Mouse (Mus musculus): ENCODE measurements around the gene Efemp2. TPM values are rescaled to one million over a fixed set of nuclear protein-coding genes. Genes with fewer than 3 reads are reported as not detected.

The Efemp2 gene
- polyA plus RNA-seq, 1 experiment from 2014 or later = 118 TPM

GRCm38 (mm10) chr19:5432992-5433852 is 40.5 kb upstream of the Efemp2 start:
- Histone ChIP-seq H3K4me1 (replicated peaks) (peaks cover 13% of the 10 kb centered on the region), H3K4me3 (replicated peaks) (peak overlapping the region; percentile 35), H3K4me2 (replicated peaks) (peak overlapping the region; percentile 88), H3K9me3 (no peaks in the 10 kb centered on the region), H3K36me3 (no peaks in the 10 kb centered on the region), H3K27me3 (replicated peaks) (no peaks in the 10 kb centered on the region), H3K27ac (peak overlapping the region; percentile 74), H3K9ac (peak overlapping the region; percentile 45)
- peak; percentile 73 for ATAC-seq
- 4% methylated on average over 16 of the region's 16 CpGs for WGBS

DNA sequence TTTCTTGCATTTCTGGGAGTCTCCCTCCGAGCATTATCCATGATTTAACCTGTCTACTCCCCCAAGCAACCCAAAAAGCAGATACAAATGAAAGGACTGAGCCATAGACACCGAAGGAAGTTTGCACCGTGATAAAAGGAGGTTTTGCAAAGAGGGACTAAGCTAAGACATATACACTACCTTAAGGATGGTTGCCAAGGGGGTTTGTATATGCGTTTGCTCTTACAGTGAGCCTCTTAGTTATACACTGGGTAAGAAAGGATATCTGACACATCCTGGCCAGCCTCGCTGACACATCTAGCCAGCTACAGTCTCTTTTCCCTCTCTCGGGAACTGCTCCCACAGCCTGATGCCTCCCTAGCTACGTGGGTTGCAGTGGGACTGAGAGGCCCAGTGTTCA is 39.8 kb upstream of the Efemp2 start:
- peak overlapping the region; percentile 88 for H3K4me2 ChIP-seq (replicated peaks)
- peak overlapping the region; percentile 35; the same call in 1 of the 2 replicates for H3K4me3 ChIP-seq (replicated peaks)
- H3K4me1 ChIP-seq (replicated peaks) = peaks cover 13% of the 10 kb centered on the region
- no peaks in the 10 kb centered on the region for H3K27me3 ChIP-seq (replicated peaks)
- no peak for ATAC-seq
- H3K36me3 ChIP-seq = no peaks in the 10 kb centered on the region
- no peaks in the 10 kb centered on the region for H3K9me3 ChIP-seq
- H3K9ac ChIP-seq = peak overlapping the region; percentile 45; the same call in 1 of the 2 replicates
- H3K27ac ChIP-seq = peak overlapping the region; percentile 74
- WGBS = 64% methylated on average over 7 of the region's 7 CpGs

- Histone ChIP-seq H3K4me3 (replicated peaks) (no peak overlapping the region), H3K9me3 (no peaks in the 10 kb centered on the region), H3K27me3 (replicated peaks) (peaks cover 35% of the 10 kb centered on the region), H3K4me2 (replicated peaks) (no peak overlapping the region), H3K27ac (no peak overlapping the region), H3K9ac (no peak overlapping the region), H3K36me3 (no peaks in the 10 kb centered on the region), H3K4me1 (replicated peaks) (peaks cover 12% of the 10 kb centered on the region)
- ATAC-seq = no peak
- 61% methylated on average over 9 of the region's 9 CpGs for WGBS
Measured at GRCm38 (mm10) chr19:5444371-5444908, 29.3 kb upstream of the Efemp2 start.

- no peak overlapping the region for H3K9ac ChIP-seq
- peaks cover 12% of the 10 kb centered on the region for H3K4me1 ChIP-seq (replicated peaks)
- no peak for ATAC-seq
- no peaks in the 10 kb centered on the region for H3K36me3 ChIP-seq
- H3K27ac ChIP-seq = no peak overlapping the region
- no peak overlapping the region for H3K4me3 ChIP-seq (replicated peaks)
- H3K9me3 ChIP-seq = no peaks in the 10 kb centered on the region
- H3K4me2 ChIP-seq (replicated peaks) = no peak overlapping the region
- 22% methylated on average over 7 of the region's 7 CpGs for WGBS
- peaks cover 39% of the 10 kb centered on the region for H3K27me3 ChIP-seq (replicated peaks)
Measured at GRCm38 (mm10) chr19:5444954-5445353, 28.8 kb upstream of the Efemp2 start.

- Histone ChIP-seq H3K4me1 (replicated peaks) (peaks cover 12% of the 10 kb centered on the region), H3K4me2 (replicated peaks) (no peak overlapping the region), H3K36me3 (no peaks in the 10 kb centered on the region), H3K9me3 (no peaks in the 10 kb centered on the region), H3K4me3 (replicated peaks) (no peak overlapping the region), H3K27ac (no peak overlapping the region), H3K9ac (no peak overlapping the region), H3K27me3 (replicated peaks) (peaks cover 45% of the 10 kb centered on the region)
- WGBS = 93% methylated on average over 5 of the region's 5 CpGs
- ATAC-seq = no peak
Measured at GRCm38 (mm10) chr19:5445747-5446146, 28.0 kb upstream of the Efemp2 start.

- Histone ChIP-seq H3K27ac (no peak within 1 kb of the TSS), H3K4me2 (replicated peaks) (peak within 1 kb of the TSS; percentile 97), H3K4me3 (replicated peaks) (peak within 1 kb of the TSS; percentile 54), H3K27me3 (replicated peaks) (peaks cover 45% of the 10 kb centered on the region), H3K9me3 (no peaks in the 10 kb centered on the region), H3K36me3 (no peaks in the 10 kb centered on the region), H3K4me1 (replicated peaks) (peaks cover 12% of the 10 kb centered on the region), H3K9ac (peak within 1 kb of the TSS; percentile 44)
- peak; percentile 82 for ATAC-seq
- WGBS = under 1% methylated on average over 67 of the region's 70 CpGs
Measured at GRCm38 (mm10) chr19:5447515-5448353, 26.0 kb upstream of the Efemp2 start, which contains the start of gene Fosl1. TSS of gene Fosl1 (plus strand) at chr19:5447547.

- Histone ChIP-seq H3K4me3 (replicated peaks) (peak overlapping the region; percentile 54), H3K36me3 (no peaks in the 10 kb centered on the region), H3K9ac (peak overlapping the region; percentile 44; the same call in 1 of the 2 replicates), H3K4me1 (replicated peaks) (peaks cover 12% of the 10 kb centered on the region), H3K27me3 (replicated peaks) (peaks cover 45% of the 10 kb centered on the region), H3K9me3 (no peaks in the 10 kb centered on the region), H3K4me2 (replicated peaks) (peak overlapping the region; percentile 97), H3K27ac (no peak overlapping the region)
- 5% methylated on average over 36 of the region's 36 CpGs for WGBS
- ATAC-seq = no peak
Measured at GRCm38 (mm10) chr19:5448354-5449150, 25.2 kb upstream of the Efemp2 start.

GRCm38 (mm10) chr19:5449673-5450072 is 24.1 kb upstream of the Efemp2 start:
- Histone ChIP-seq H3K9ac (no peak overlapping the region), H3K4me1 (replicated peaks) (peaks cover 15% of the 10 kb centered on the region), H3K27ac (no peak overlapping the region), H3K9me3 (no peaks in the 10 kb centered on the region), H3K36me3 (no peaks in the 10 kb centered on the region), H3K4me2 (replicated peaks) (no peak overlapping the region), H3K27me3 (replicated peaks) (peaks cover 41% of the 10 kb centered on the region), H3K4me3 (replicated peaks) (no peak overlapping the region)
- no peak for ATAC-seq
- WGBS = 79% methylated on average over 3 of the region's 3 CpGs

GRCm38 (mm10) chr19:5451766-5452165 is 22.0 kb upstream of the Efemp2 start:
- Histone ChIP-seq H3K9me3 (no peaks in the 10 kb centered on the region), H3K4me1 (replicated peaks) (peaks cover 33% of the 10 kb centered on the region), H3K4me2 (replicated peaks) (no peak overlapping the region), H3K27ac (no peak overlapping the region), H3K36me3 (no peaks in the 10 kb centered on the region), H3K27me3 (replicated peaks) (peaks cover 34% of the 10 kb centered on the region), H3K9ac (no peak overlapping the region), H3K4me3 (replicated peaks) (no peak overlapping the region)
- 77% methylated on average over 6 of the region's 6 CpGs for WGBS
- no peak for ATAC-seq

GRCm38 (mm10) chr19:5455037-5455436 is 18.7 kb upstream of the Efemp2 start:
- H3K4me2 ChIP-seq (replicated peaks) = peak overlapping the region; percentile 98
- 76% methylated on average over 12 of the region's 12 CpGs for WGBS
- H3K9ac ChIP-seq = 0 out of 2 replicates have a peak overlapping the region, but pooled peaks have one; percentile 90

GRCm38 (mm10) chr19:5455568-5455967 is 18.2 kb upstream of the Efemp2 start:
- peak overlapping the region; percentile 90; the same call in 1 of the 2 replicates for H3K9ac ChIP-seq
- H3K9me3 ChIP-seq = no peaks in the 10 kb centered on the region
- H3K4me1 ChIP-seq (replicated peaks) = peaks cover 27% of the 10 kb centered on the region; the same call in 1 of the 2 replicates
- H3K27ac ChIP-seq = no peak overlapping the region
- no peak for ATAC-seq
- 0 out of 2 replicates have a peak, but pooled peaks cover 2% of the 10 kb centered on the region for H3K27me3 ChIP-seq (replicated peaks)
- WGBS = 62% methylated on average over 8 of the region's 8 CpGs
- no peaks in the 10 kb centered on the region for H3K36me3 ChIP-seq
- H3K4me2 ChIP-seq (replicated peaks) = peak overlapping the region; percentile 98
- peak overlapping the region; percentile 88 for H3K4me3 ChIP-seq (replicated peaks)

More at GRCm38 (mm10) chr19:5455037-5455436, 18.7 kb upstream of the Efemp2 start:
- Histone ChIP-seq H3K27me3 (replicated peaks) (peaks cover 5% of the 10 kb centered on the region), H3K4me1 (replicated peaks) (peaks cover 27% of the 10 kb centered on the region; the same call in 1 of the 2 replicates), H3K4me3 (replicated peaks) (peak overlapping the region; percentile 88), H3K36me3 (no peaks in the 10 kb centered on the region), H3K27ac (no peak overlapping the region), H3K9me3 (no peaks in the 10 kb centered on the region)
- no peak for ATAC-seq

All from intestine, embryonic 15.5 days (tissue).